Mouse (Mus musculus) brown adipose tissue, adult 24 weeks (tissue): ENCODE results near the gene Mtch2. TPM values are rescaled to one million over a fixed set of nuclear protein-coding genes. Genes with fewer than 3 reads are reported as not detected.
A peak's percentile ranks its signal among the peaks of the same experiment; 100 is the strongest.
"Not testable (repeated sequence)": the region's sequence is repeated elsewhere in the genome, so short reads cannot be mapped to it uniquely, and the experiment has no call there.

ENCODE experiments used
- H3K27ac ChIP-seq: fragments of 200-500 bp; replicated peaks from 2 replicates; pipeline ENCODE4 v1.5.1; 2012; ENCODE audit warnings: low read depth, mild to moderate bottlenecking, low read length
- H3K4me1 ChIP-seq: fragments of 200-500 bp; 2 replicates; pipeline ENCODE4 v1.6.1; 2012; ENCODE audit warnings: low read length, mixed read lengths; ENCODE audit not compliant: control insufficient read depth, insufficient read depth, insufficient read length
- H3K4me3 ChIP-seq: fragments of 200-500 bp; 2 replicates; pipeline ENCODE4 v1.5.1; 2012; ENCODE audit warnings: low read depth, mild to moderate bottlenecking, low read length, moderate library complexity; ENCODE audit not compliant: insufficient read depth
- polyA plus RNA-seq: library from polyadenylated mRNA; stranded (reverse); fragments of >200 nt; gene quantifications from 2 replicates; pipeline ENCODE4 v1.2.4, GENCODE M21; 2012; ENCODE audit not compliant: missing spikeins, insufficient read depth, insufficient read length

The Mtch2 gene
- polyA plus RNA-seq, 1 experiment = 906 TPM

- Histone ChIP-seq H3K4me3 (no peak overlapping the region), H3K27ac (no peak overlapping the region), H3K4me1 (no peaks in the 10 kb centered on the region)
Observed at GRCm38 (mm10) chr2:90880144-90880785, 33.3 kb downstream of the Mtch2 start.

- no peaks in the 10 kb centered on the region for H3K4me1 ChIP-seq
- no peak overlapping the region for H3K4me3 ChIP-seq
- H3K27ac ChIP-seq = no peak overlapping the region
Observed at GRCm38 (mm10) chr2:90881824-90882223, 34.9 kb downstream of the Mtch2 start.

GRCm38 (mm10) chr2:90885218-90886041 lies 38.5 kb downstream of the Mtch2 start, which contains the start of gene C1qtnf4:
C1qtnf4 (plus strand) TSS chr2:90885860.
- Histone ChIP-seq H3K4me1 (no peaks in the 10 kb centered on the region), H3K27ac (no peak within 1 kb of the TSS), H3K4me3 (0 out of 2 replicates have a peak within 1 kb of the TSS, but pooled peaks have one; percentile 12)

- Histone ChIP-seq H3K4me1 (no peaks in the 10 kb centered on the region), H3K27ac (no peak overlapping the region), H3K4me3 (no peak overlapping the region)
Observed at GRCm38 (mm10) chr2:90886436-90886835, 39.5 kb downstream of the Mtch2 start.

GRCm38 (mm10) chr2:90887627-90888026 lies 40.7 kb downstream of the Mtch2 start:
- no peak overlapping the region for H3K4me3 ChIP-seq
- H3K4me1 ChIP-seq = no peaks in the 10 kb centered on the region
- H3K27ac ChIP-seq = no peak overlapping the region

- Histone ChIP-seq H3K4me1 (no peaks in the 10 kb centered on the region), H3K27ac (no peak overlapping the region)
Observed at GRCm38 (mm10) chr2:90889550-90890548, 42.9 kb downstream of the Mtch2 start.

GRCm38 (mm10) chr2:90893673-90894298 lies 46.8 kb downstream of the Mtch2 start:
- Histone ChIP-seq H3K27ac (no peak overlapping the region), H3K4me3 (no peak overlapping the region), H3K4me1 (no peaks in the 10 kb centered on the region)

More at GRCm38 (mm10) chr2:90889550-90890548, 42.9 kb downstream of the Mtch2 start:
- peak overlapping the region; percentile 53 for H3K4me3 ChIP-seq

- not testable (repeated sequence) for H3K27ac ChIP-seq, H3K4me3 ChIP-seq, H3K4me1 ChIP-seq
Observed at GRCm38 (mm10) chr2:90894299-90894677, 47.3 kb downstream of the Mtch2 start.

GRCm38 (mm10) chr2:90903398-90903797 lies 56.4 kb downstream of the Mtch2 start:
- H3K27ac ChIP-seq = peak overlapping the region; percentile 97
- H3K4me3 ChIP-seq = peak overlapping the region; percentile 80

GRCm38 (mm10) chr2:90904076-90904855 lies 57.3 kb downstream of the Mtch2 start, which contains the start of the genes Kbtbd4 and Ndufs3:
Kbtbd4 (plus strand) TSS chr2:90904740.
Ndufs3 (minus strand) TSS chr2:90904827.
- Histone ChIP-seq H3K4me1 (peaks cover 5% of the 10 kb centered on the region; the same call in 1 of the 2 replicates), H3K4me3 (peak within 1 kb of the TSS; percentile 80), H3K27ac (peak within 1 kb of the TSS; percentile 97)

More at GRCm38 (mm10) chr2:90903398-90903797, 56.4 kb downstream of the Mtch2 start:
- peaks cover 5% of the 10 kb centered on the region; the same call in 1 of the 2 replicates for H3K4me1 ChIP-seq

GRCm38 (mm10) chr2:90904856-90905224 lies 57.9 kb downstream of the Mtch2 start:
- peak overlapping the region; percentile 92 for H3K27ac ChIP-seq
- peaks cover 5% of the 10 kb centered on the region; the same call in 1 of the 2 replicates for H3K4me1 ChIP-seq
- H3K4me3 ChIP-seq = peak overlapping the region; percentile 80

- Histone ChIP-seq H3K27ac (no peak overlapping the region), H3K4me3 (no peak overlapping the region), H3K4me1 (peaks cover 5% of the 10 kb centered on the region; the same call in 1 of the 2 replicates)
Observed at GRCm38 (mm10) chr2:90906721-90907120, 59.8 kb downstream of the Mtch2 start.

- Histone ChIP-seq H3K27ac (no peak overlapping the region), H3K4me3 (no peak overlapping the region), H3K4me1 (peaks cover under 1% of the 10 kb centered on the region)
Observed at GRCm38 (mm10) chr2:90910861-90911260, 63.9 kb downstream of the Mtch2 start.
